Comparison of ENCODE assay signal across 14 mouse cellular contexts in the genomic region with DNA sequence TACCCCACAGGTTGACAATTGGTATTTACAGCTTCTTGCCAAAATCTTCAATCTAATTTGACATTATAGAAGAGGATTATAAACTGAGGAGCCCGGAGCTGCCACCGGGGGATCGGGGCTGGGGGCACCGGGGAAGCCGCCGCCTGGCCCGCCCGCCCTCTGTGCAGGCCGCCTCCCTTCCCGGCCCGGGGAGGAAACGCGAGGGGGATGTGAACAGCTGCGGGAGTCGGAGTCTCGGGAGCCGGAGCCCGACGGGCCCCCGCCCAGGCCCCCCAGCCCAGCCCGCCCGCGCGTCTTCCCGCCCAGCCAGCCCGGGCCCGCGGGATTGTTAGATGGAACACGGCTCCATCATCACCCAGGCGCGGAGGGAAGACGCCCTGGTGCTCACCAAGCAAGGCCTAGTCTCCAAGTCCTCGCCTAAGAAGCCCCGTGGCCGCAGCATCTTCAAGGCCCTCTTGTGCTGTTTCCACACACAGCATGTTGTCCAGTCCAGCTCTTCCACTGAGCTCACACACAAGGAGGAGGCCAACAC. TPM values are rescaled to one million over a fixed set of nuclear protein-coding genes. Genes with fewer than 3 reads are reported as not detected.
DNase-seq lines count a peak whose midpoint lies in the region; ATAC-seq and TF ChIP-seq lines count a peak whose summit lies in the region.
"Not testable (repeated sequence)": the region's sequence is repeated elsewhere in the genome, so short reads cannot be mapped to it uniquely, and the experiment has no call there.
"Had no signal": no experiment of that assay in that cellular context is flagged by ENCODE, and none has a peak within 500 bp of the region (broad histone marks: within the 10 kb centered on the region; RNA-seq: fewer than 3 reads in every experiment).

No protein-coding gene starts in this region.

- H3K27ac ChIP-seq in ES-Bruce4 (ENCODE audit: insufficient read depth, low read length); forebrain, embryonic 12.5 days; heart, postnatal 0 days (ENCODE audit: low read depth); intestine, embryonic 15.5 days; limb, embryonic 13.5 days; lung, embryonic 14.5 days (ENCODE audit: low read depth); midbrain, embryonic 12.5 days (replicated peaks); stomach, postnatal 0 days (replicated peaks): not testable (repeated sequence)

- not testable (repeated sequence) for H3K9me3 ChIP-seq in ES-Bruce4 (replicated peaks; ENCODE audit: control insufficient read depth, insufficient read depth, low read length, poor library complexity, severe bottlenecking); forebrain, embryonic 12.5 days; heart, postnatal 0 days (replicated peaks; ENCODE audit: control insufficient read depth, low read length); intestine, embryonic 15.5 days; limb, embryonic 13.5 days; lung, embryonic 14.5 days (ENCODE audit: low read depth, low read length); midbrain, embryonic 12.5 days; stomach, postnatal 0 days (ENCODE audit: control insufficient read depth, low read length)

- ATAC-seq in forebrain, embryonic 12.5 days (ENCODE audit: low FRiP score) = peak; percentile 75
- peak; percentile 51; the same call in 1 of the 2 replicates for ATAC-seq in heart, postnatal 0 days (ENCODE audit: insufficient read depth, low read depth)
- peak; percentile 58 for ATAC-seq in intestine, embryonic 15.5 days
- ATAC-seq in limb, embryonic 13.5 days (ENCODE audit: low FRiP score, low read depth) = peak; percentile 54; the same call in 1 of the 2 replicates
- ATAC-seq in lung, embryonic 14.5 days (ENCODE audit: insufficient read depth) = peak; percentile 38; the same call in 1 of the 2 replicates
- peak; percentile 80 for ATAC-seq in midbrain, embryonic 12.5 days (ENCODE audit: low FRiP score, low read depth)
- peak; percentile 56; the same call in 1 of the 2 replicates for ATAC-seq in stomach, postnatal 0 days (ENCODE audit: low FRiP score, low TSS enrichment)

- not testable (repeated sequence) for H3K36me3 ChIP-seq in ES-Bruce4 (ENCODE audit: control insufficient read depth, insufficient read depth, low read length, poor library complexity, severe bottlenecking); forebrain, embryonic 12.5 days (replicated peaks); heart, postnatal 0 days (replicated peaks; ENCODE audit: control insufficient read depth, insufficient read depth, low read length); intestine, embryonic 15.5 days; limb, embryonic 13.5 days; lung, embryonic 14.5 days (ENCODE audit: insufficient read depth); midbrain, embryonic 12.5 days; stomach, postnatal 0 days (ENCODE audit: control insufficient read depth, insufficient read depth, low read length)

- 0 out of 2 replicates have a peak overlapping the region, but pooled peaks have one; percentile 42 for H3K9ac ChIP-seq in ES-Bruce4 (ENCODE audit: low read depth, poor library complexity, severe bottlenecking)
- not testable (repeated sequence) for H3K9ac ChIP-seq in forebrain, embryonic 12.5 days; heart, postnatal 0 days (replicated peaks; ENCODE audit: low read depth, low read length); intestine, embryonic 15.5 days; limb, embryonic 13.5 days; lung, embryonic 14.5 days; midbrain, embryonic 12.5 days (replicated peaks); stomach, postnatal 0 days (ENCODE audit: low read length)

- not testable (repeated sequence) for TF ChIP-seq EP300 in ES-Bruce4 (IDR thresholded peaks at IDR 0.05; ENCODE audit: insufficient read depth, low read depth, low read length); heart, postnatal 0 days (IDR thresholded peaks at IDR 0.05; ENCODE audit: low read depth); stomach, postnatal 0 days (optimal IDR thresholded peaks at IDR 0.05)

- WGBS in forebrain, embryonic 12.5 days = 71% methylated on average over 17 of the region's 35 CpGs
- 40% methylated on average over 14 of the region's 35 CpGs for WGBS in heart, postnatal 0 days
- 63% methylated on average over 31 of the region's 35 CpGs for WGBS in intestine, embryonic 15.5 days
- WGBS in limb, embryonic 13.5 days = 60% methylated on average over 25 of the region's 35 CpGs
- 59% methylated on average over 7 of the region's 35 CpGs for WGBS in lung, embryonic 14.5 days
- 83% methylated on average over 23 of the region's 35 CpGs for WGBS in midbrain, embryonic 12.5 days
- 58% methylated on average over 11 of the region's 35 CpGs for WGBS in stomach, postnatal 0 days

- H3K4me1 ChIP-seq in ES-Bruce4 (ENCODE audit: control insufficient read depth, insufficient read depth, low read length); forebrain, embryonic 12.5 days; heart, postnatal 0 days (ENCODE audit: control insufficient read depth, insufficient read depth); intestine, embryonic 15.5 days (replicated peaks); limb, embryonic 13.5 days; lung, embryonic 14.5 days (ENCODE audit: insufficient read depth); midbrain, embryonic 12.5 days; stomach, postnatal 0 days (replicated peaks; ENCODE audit: control insufficient read depth, insufficient read depth): not testable (repeated sequence)

- not testable (repeated sequence) for H3K4me2 ChIP-seq in forebrain, embryonic 12.5 days; heart, postnatal 0 days (ENCODE audit: low read depth, low read length); intestine, embryonic 15.5 days (replicated peaks); limb, embryonic 13.5 days (replicated peaks); lung, embryonic 14.5 days; midbrain, embryonic 12.5 days (replicated peaks); stomach, postnatal 0 days (replicated peaks; ENCODE audit: low read depth)

- not testable (repeated sequence) for TF ChIP-seq CTCF in ES-Bruce4 (IDR thresholded peaks at IDR 0.05; ENCODE audit: low read depth, low read length); heart, postnatal 0 days (IDR thresholded peaks at IDR 0.05; ENCODE audit: low read depth); lung, embryonic 14.5 days (IDR thresholded peaks at IDR 0.05; ENCODE audit: low read depth); stomach, postnatal 0 days (IDR thresholded peaks at IDR 0.05; ENCODE audit: low read depth)

- TF ChIP-seq POLR2A in ES-Bruce4 (IDR thresholded peaks at IDR 0.05; ENCODE audit: insufficient read depth, low read length) = not testable (repeated sequence)

- not testable (repeated sequence) for DNase-seq in heart, postnatal 0 days (ENCODE audit: low spot score); lung, embryonic 14.5 days; stomach, postnatal 0 days (ENCODE audit: low spot score)

- H3K27me3 ChIP-seq in ES-Bruce4 (ENCODE audit: control insufficient read depth, insufficient read depth, low read length, poor library complexity, severe bottlenecking); forebrain, embryonic 12.5 days; heart, postnatal 0 days (ENCODE audit: control insufficient read depth, insufficient read depth, low read length); intestine, embryonic 15.5 days (replicated peaks); limb, embryonic 13.5 days; lung, embryonic 14.5 days (ENCODE audit: insufficient read depth, low read length); midbrain, embryonic 12.5 days; stomach, postnatal 0 days (ENCODE audit: control insufficient read depth, insufficient read depth, low read length): not testable (repeated sequence)

- H3K4me3 ChIP-seq in ES-Bruce4 (ENCODE audit: low read depth, low read length) = peak overlapping the region; percentile 53
- not testable (repeated sequence) for H3K4me3 ChIP-seq in forebrain, embryonic 12.5 days (replicated peaks); heart, postnatal 0 days (ENCODE audit: low read depth, low read length); intestine, embryonic 15.5 days (replicated peaks); limb, embryonic 13.5 days; lung, embryonic 14.5 days (ENCODE audit: low read depth, low read length); midbrain, embryonic 12.5 days; stomach, postnatal 0 days (ENCODE audit: low read depth, low read length)

RNA-seq across cellular contexts. Expression of a gene that starts 17.3 kb away (rescaled TPM):
- polyA plus RNA-seq in ES-Bruce4 (2011; ENCODE audit: insufficient read depth, insufficient read length, low read depth, missing spikeins) = not detected in 2 replicates
- not detected in 2 replicates for polyA plus RNA-seq in forebrain, embryonic 12.5 days (2016; fragmentation: Nextera tagmentation; extraction: Ambion mirVana)
- not detected in 2 replicates for total RNA-seq in heart, postnatal 0 days (2014; rRNA removed; ENCODE audit: low replicate concordance)
- polyA plus RNA-seq in heart, postnatal 0 days (2015; fragmentation: Nextera tagmentation; extraction: Ambion mirVana) = not detected in 2 replicates
- polyA plus RNA-seq in intestine, embryonic 15.5 days (2015; fragmentation: Nextera tagmentation; extraction: Ambion mirVana) = not detected in 2 replicates
- not detected in 2 replicates for polyA plus RNA-seq in limb, embryonic 13.5 days (2015; fragmentation: Nextera tagmentation; extraction: Ambion mirVana)
- not detected in 2 replicates for polyA plus RNA-seq in lung, embryonic 14.5 days (2014; fragmentation: Nextera tagmentation; extraction: Ambion mirVana)
- not detected in 2 replicates for polyA plus RNA-seq in midbrain, embryonic 12.5 days (2016; fragmentation: Nextera tagmentation; extraction: Ambion mirVana)
- 0.01 TPM in 1 of 2 replicates, not detected in the other for polyA plus RNA-seq in stomach, postnatal 0 days (2015; fragmentation: Nextera tagmentation; extraction: Ambion mirVana)
- total RNA-seq: adrenal gland, postnatal 14 days; gastrocnemius, adult 8-10 months; heart, adult 18-20 months; heart, postnatal 10 days had no signal
- polyA plus RNA-seq: neural tube, embryonic 11.5 days; testis, adult 2 months had no signal

RNA-seq across cellular contexts. Expression of a gene that starts 18.1 kb away (rescaled TPM):
- 0.11 TPM in 1 of 2 replicates, not detected in the other for polyA plus RNA-seq in ES-Bruce4 (2011; ENCODE audit: insufficient read depth, insufficient read length, low read depth, missing spikeins)
- polyA plus RNA-seq in forebrain, embryonic 12.5 days (2016; fragmentation: Nextera tagmentation; extraction: Ambion mirVana) = not detected in 2 replicates
- not detected in 2 replicates for total RNA-seq in heart, postnatal 0 days (2014; rRNA removed; ENCODE audit: low replicate concordance)
- polyA plus RNA-seq in heart, postnatal 0 days (2015; fragmentation: Nextera tagmentation; extraction: Ambion mirVana) = not detected in 2 replicates
- not detected in 2 replicates for polyA plus RNA-seq in intestine, embryonic 15.5 days (2015; fragmentation: Nextera tagmentation; extraction: Ambion mirVana)
- polyA plus RNA-seq in limb, embryonic 13.5 days (2015; fragmentation: Nextera tagmentation; extraction: Ambion mirVana) = not detected in 2 replicates
- not detected in 2 replicates for polyA plus RNA-seq in lung, embryonic 14.5 days (2014; fragmentation: Nextera tagmentation; extraction: Ambion mirVana)
- polyA plus RNA-seq in midbrain, embryonic 12.5 days (2016; fragmentation: Nextera tagmentation; extraction: Ambion mirVana) = not detected in 2 replicates
- 0.01 TPM in 1 of 2 replicates, not detected in the other for polyA plus RNA-seq in stomach, postnatal 0 days (2015; fragmentation: Nextera tagmentation; extraction: Ambion mirVana)
- total RNA-seq: adrenal gland, postnatal 14 days; gastrocnemius, adult 8-10 months; heart, adult 18-20 months; heart, postnatal 10 days had no signal
- polyA plus RNA-seq: neural tube, embryonic 11.5 days; testis, adult 2 months had no signal

RNA-seq across cellular contexts. Expression of a gene that starts 43.6 kb away (rescaled TPM):
- polyA plus RNA-seq in ES-Bruce4 (2011; ENCODE audit: insufficient read depth, insufficient read length, low read depth, missing spikeins) = 0.12 TPM in 2 replicates
- polyA plus RNA-seq in forebrain, embryonic 12.5 days (2016; fragmentation: Nextera tagmentation; extraction: Ambion mirVana) = 0.03 TPM in 1 of 2 replicates, not detected in the other
- not detected in 2 replicates for total RNA-seq in heart, postnatal 0 days (2014; rRNA removed; ENCODE audit: low replicate concordance)
- not detected in 2 replicates for polyA plus RNA-seq in heart, postnatal 0 days (2015; fragmentation: Nextera tagmentation; extraction: Ambion mirVana)
- polyA plus RNA-seq in intestine, embryonic 15.5 days (2015; fragmentation: Nextera tagmentation; extraction: Ambion mirVana) = not detected in 2 replicates
- 0.03 TPM in 2 replicates for polyA plus RNA-seq in limb, embryonic 13.5 days (2015; fragmentation: Nextera tagmentation; extraction: Ambion mirVana)
- polyA plus RNA-seq in lung, embryonic 14.5 days (2014; fragmentation: Nextera tagmentation; extraction: Ambion mirVana) = not detected in 2 replicates
- polyA plus RNA-seq in midbrain, embryonic 12.5 days (2016; fragmentation: Nextera tagmentation; extraction: Ambion mirVana) = not detected in 2 replicates
- polyA plus RNA-seq in stomach, postnatal 0 days (2015; fragmentation: Nextera tagmentation; extraction: Ambion mirVana) = not detected in 2 replicates
- total RNA-seq: adrenal gland, postnatal 14 days; gastrocnemius, adult 8-10 months; heart, adult 18-20 months; heart, postnatal 10 days had no signal
- polyA plus RNA-seq: neural tube, embryonic 11.5 days had no signal
